23 mouse cellular contexts compared by ENCODE assay signal in genomic region chr6:84313797-84314196, GRCm38 (mm10).
DNase-seq lines count a peak whose midpoint lies in the region; TF ChIP-seq lines count a peak whose summit lies in the region.
"Had no signal": no experiment of that assay in that cellular context is flagged by ENCODE, and none has a peak within 500 bp of the region (broad histone marks: within the 10 kb centered on the region; RNA-seq: fewer than 3 reads in every experiment).

No protein-coding gene starts in this region.

- H3K9me3 ChIP-seq in limb, embryonic 10.5 days (replicated peaks): no peaks in the 10 kb centered on the region
- H3K9me3 ChIP-seq: forebrain, embryonic 10.5 days; forebrain, embryonic 15.5 days; heart, embryonic 15.5 days; limb, embryonic 13.5 days; lung, embryonic 15.5 days had no signal

- intact Hi-C loops in heart, postnatal 14 days (cut with DNase I): no loop called here

- TF ChIP-seq CTCF in thymus, adult 2 months (IDR thresholded peaks at IDR 0.05; ENCODE audit: borderline replicate concordance, control insufficient read depth, extremely low read depth, insufficient read depth, low read length, poor library complexity): no peak

- H3K36me3 ChIP-seq in limb, embryonic 10.5 days: no peaks in the 10 kb centered on the region
- H3K36me3 ChIP-seq in thymus, adult 2 months (ENCODE audit: control insufficient read depth, insufficient read depth, low read length): no peaks in the 10 kb centered on the region
- H3K36me3 ChIP-seq: forebrain, embryonic 10.5 days; forebrain, embryonic 15.5 days; heart, embryonic 15.5 days; limb, embryonic 13.5 days; lung, embryonic 15.5 days had no signal

- no peak for TF ChIP-seq POLR2A in thymus, adult 2 months (IDR thresholded peaks at IDR 0.05; ENCODE audit: control insufficient read depth, extremely low read depth, insufficient read depth, low read length, poor library complexity)

- peak; percentile 85 for DNase-seq in heart, adult 11 months
- DNase-seq in heart, postnatal 14 days: no peak
- DNase-seq in 3134 (ENCODE audit: extremely low read depth, insufficient read length, low spot score): peak; percentile 17
- DNase-seq in NIH3T3 (ENCODE audit: low read depth): peak; percentile 52
- DNase-seq in limb, embryonic 10.5 days (ENCODE audit: low spot score): no peak
- DNase-seq in thymus, adult 2 months: no peak
- no peak for DNase-seq in gastrocnemius, postnatal 25 days
- DNase-seq: adrenal gland, postnatal 14 days; B cell, adult 2 months; cerebellum, adult 18-20 months; cerebellum, postnatal 10 days; gastrocnemius, postnatal 36 days; heart, postnatal 4 days; kidney, adult 9 months; kidney, postnatal 10 days; lung, postnatal 36 days; thymus, postnatal 4 days had no signal

- H3K4me3 ChIP-seq in limb, embryonic 10.5 days: no peak overlapping the region
- no peak overlapping the region for H3K4me3 ChIP-seq in thymus, adult 2 months (ENCODE audit: control insufficient read depth, insufficient read depth, low read length)
- H3K4me3 ChIP-seq: forebrain, embryonic 10.5 days; forebrain, embryonic 15.5 days; heart, embryonic 15.5 days; limb, embryonic 13.5 days; lung, embryonic 15.5 days had no signal

- H3K27me3 ChIP-seq in limb, embryonic 10.5 days (ENCODE audit: low read depth, poor library complexity, severe bottlenecking): peaks cover 4% of the 10 kb centered on the region; the same call in 1 of the 2 replicates
- H3K27me3 ChIP-seq in thymus, adult 2 months (ENCODE audit: control insufficient read depth, insufficient read depth, low read length): no peaks in the 10 kb centered on the region
- H3K27me3 ChIP-seq: forebrain, embryonic 15.5 days; lung, embryonic 15.5 days had no signal

- H3K4me1 ChIP-seq in limb, embryonic 10.5 days: peaks cover 88% of the 10 kb centered on the region
- H3K4me1 ChIP-seq in thymus, adult 2 months (replicated peaks; ENCODE audit: control insufficient read depth, insufficient read depth, low read length): no peaks in the 10 kb centered on the region

- 53% methylated on average over 4 of the region's 4 CpGs for WGBS in limb, embryonic 10.5 days
- 29% methylated on average over 4 of the region's 4 CpGs for WGBS in thymus, adult 2 months

- 0 out of 2 replicates have a peak overlapping the region, but pooled peaks have one; percentile 47 for H3K27ac ChIP-seq in limb, embryonic 10.5 days
- H3K27ac ChIP-seq in thymus, adult 2 months (ENCODE audit: control insufficient read depth, insufficient read depth, low read length): no peak overlapping the region
- H3K27ac ChIP-seq: forebrain, embryonic 10.5 days; forebrain, embryonic 15.5 days; heart, embryonic 15.5 days; hindbrain, embryonic 14.5 days; limb, embryonic 13.5 days; lung, embryonic 15.5 days had no signal

Comparison
In these comparisons a context has a peak if more than half of its experiments do, and no peak if none do; other contexts are left out.
1. DNase-seq: peak in heart, adult 11 months (single experiment), 3134 (single experiment) and NIH3T3 (single experiment); none in heart, postnatal 14 days (0 of 2), limb, embryonic 10.5 days (single experiment), thymus, adult 2 months (single experiment) and gastrocnemius, postnatal 25 days (single experiment).